Mouse (Mus musculus) limb, embryonic 12.5 days (tissue): ENCODE results near the gene Cd40lg. TPM values are rescaled to one million over a fixed set of nuclear protein-coding genes. Genes with fewer than 3 reads are reported as not detected.

Experiments used
- ATAC-seq: fragments of 200-750 bp; cut with Nextera tagmentation; 2 replicates; pipeline ENCODE4 v1.8.0; 2017; ENCODE audit warnings: low read depth, moderate TSS enrichment; ENCODE audit not compliant: insufficient number of reproducible peaks, insufficient read depth, low FRiP score, low TSS enrichment
- H3K27ac ChIP-seq: fragments of 300-500 bp; sonication (generic); 2 replicates; pipeline ENCODE4 v1.5.1; 2016; ENCODE audit warnings: mild to moderate bottlenecking, moderate library complexity
- H3K27me3 ChIP-seq: fragments of 300-500 bp; sonication (generic); 2 replicates; pipeline ENCODE4 v1.6.1; 2016; ENCODE audit warnings: mild to moderate bottlenecking, moderate library complexity
- H3K36me3 ChIP-seq: fragments of 300-500 bp; sonication (generic); 2 replicates; pipeline ENCODE4 v1.6.1; 2016; ENCODE audit warnings: mild to moderate bottlenecking, moderate library complexity
- H3K4me1 ChIP-seq: fragments of 300-500 bp; sonication (generic); replicated peaks from 2 replicates; pipeline ENCODE4 v1.6.1; 2016
- H3K4me2 ChIP-seq: fragments of 300-500 bp; sonication (generic); 2 replicates; pipeline ENCODE4 v1.6.1; 2016; ENCODE audit warnings: mild to moderate bottlenecking, moderate library complexity
- H3K4me3 ChIP-seq: fragments of 300-500 bp; sonication (generic); replicated peaks from 2 replicates; pipeline ENCODE4 v1.5.1; 2016; ENCODE audit warnings: mild to moderate bottlenecking
- H3K9ac ChIP-seq: fragments of 300-500 bp; sonication (generic); replicated peaks from 2 replicates; pipeline ENCODE4 v1.6.1; 2016; ENCODE audit warnings: mild to moderate bottlenecking, moderate library complexity
- H3K9me3 ChIP-seq: fragments of 300-500 bp; sonication (generic); 2 replicates; pipeline ENCODE4 v1.6.1; 2016; ENCODE audit warnings: mild to moderate bottlenecking, moderate library complexity
- WGBS: fragments of 180-500 bp; shearing (Covaris S2); methylation state at CpG from one replicate; pipeline ENCODE4 v1.1.7; 2016; 5-methylcytosine and 5-hydroxymethylcytosine counted together
- polyA plus RNA-seq: library from polyadenylated mRNA; unstranded; fragments of >200 nt; fragmentation: Nextera tagmentation; extraction: Ambion mirVana; gene quantifications from 2 replicates; pipeline ENCODE4 v1.2.1, GENCODE M21; 2016

The Cd40lg gene
- polyA plus RNA-seq, 1 experiment from 2014 or later: not detected

DNA sequence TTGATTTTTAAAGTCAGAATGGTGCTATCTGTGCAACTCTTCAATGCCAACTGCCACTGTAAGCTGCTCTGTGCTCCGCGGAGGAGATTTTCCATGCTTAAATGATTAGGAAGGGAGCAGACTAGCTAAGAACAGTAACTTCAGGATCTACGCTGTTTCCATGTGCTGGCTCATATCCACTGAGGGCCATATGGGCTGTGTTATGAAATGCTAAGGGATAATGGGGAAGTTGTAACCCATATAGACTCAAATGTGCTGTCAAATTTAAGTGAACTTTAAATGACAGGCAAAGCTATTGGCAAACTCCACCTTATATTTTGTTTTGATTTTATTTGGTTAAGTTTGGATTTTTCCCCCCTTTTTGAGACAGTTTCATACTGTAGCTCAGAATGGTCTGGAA lies 919 bp downstream of the Cd40lg start:
- Histone ChIP-seq H3K27me3 (no peaks in the 10 kb centered on the region), H3K9ac (no peak overlapping the region), H3K9me3 (no peaks in the 10 kb centered on the region), H3K27ac (no peak overlapping the region), H3K4me2 (no peak overlapping the region), H3K4me1 (no peaks in the 10 kb centered on the region), H3K4me3 (no peak overlapping the region), H3K36me3 (no peaks in the 10 kb centered on the region)
- WGBS: 88% methylated on average over 3 of the region's 3 CpGs
- no peak for ATAC-seq

DNA sequence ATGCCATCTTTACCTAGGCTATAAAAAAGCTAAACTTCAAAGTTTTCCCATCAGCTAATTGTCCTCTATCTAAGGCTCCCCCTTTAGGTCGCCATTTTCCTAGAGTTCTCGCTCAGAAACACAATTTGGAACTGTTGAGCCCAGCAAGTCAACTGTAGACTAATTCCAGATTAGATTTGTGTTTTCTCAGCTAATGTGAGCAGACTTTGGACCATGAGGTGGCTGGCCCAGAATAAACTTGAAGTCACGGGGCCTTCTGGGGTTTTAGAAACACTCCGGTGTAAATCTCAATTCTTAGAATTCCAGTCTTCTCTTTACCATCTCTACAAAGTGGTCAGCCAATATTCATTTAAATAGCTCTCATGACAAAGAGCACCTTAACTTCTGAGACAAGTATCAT lies 3.6 kb downstream of the Cd40lg start:
- H3K4me1 ChIP-seq: no peaks in the 10 kb centered on the region
- ATAC-seq: no peak
- H3K36me3 ChIP-seq: no peaks in the 10 kb centered on the region
- WGBS: 91% methylated on average over 4 of the region's 4 CpGs
- no peak overlapping the region for H3K27ac ChIP-seq
- no peaks in the 10 kb centered on the region for H3K9me3 ChIP-seq
- H3K4me2 ChIP-seq: no peak overlapping the region
- no peak overlapping the region for H3K4me3 ChIP-seq
- H3K9ac ChIP-seq: no peak overlapping the region
- no peaks in the 10 kb centered on the region for H3K27me3 ChIP-seq

DNA sequence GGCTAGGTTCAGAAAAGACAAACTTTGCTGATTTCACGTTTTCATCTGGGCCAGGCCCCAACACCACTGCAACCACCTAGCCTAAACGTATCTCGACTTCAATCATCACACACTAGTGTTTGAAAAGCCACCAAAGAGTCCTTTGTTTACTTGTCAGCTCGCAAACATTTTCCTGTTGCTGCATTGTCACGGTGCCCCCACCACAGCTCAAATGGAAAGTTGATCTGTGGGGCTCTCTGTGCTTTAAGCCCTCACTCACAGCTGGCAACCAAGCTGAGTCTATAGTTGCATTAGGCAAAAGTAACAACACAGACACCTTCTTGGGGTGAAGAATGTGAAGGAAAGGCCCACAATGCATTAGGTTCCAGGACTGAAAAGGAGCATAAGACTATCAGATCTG lies 4.3 kb downstream of the Cd40lg start:
- ATAC-seq: no peak
- no peak overlapping the region for H3K9ac ChIP-seq
- H3K27me3 ChIP-seq: no peaks in the 10 kb centered on the region
- 65% methylated on average over 5 of the region's 5 CpGs for WGBS
- no peak overlapping the region for H3K27ac ChIP-seq
- no peaks in the 10 kb centered on the region for H3K9me3 ChIP-seq
- no peaks in the 10 kb centered on the region for H3K36me3 ChIP-seq
- H3K4me3 ChIP-seq: no peak overlapping the region
- no peak overlapping the region for H3K4me2 ChIP-seq
- no peaks in the 10 kb centered on the region for H3K4me1 ChIP-seq

DNA sequence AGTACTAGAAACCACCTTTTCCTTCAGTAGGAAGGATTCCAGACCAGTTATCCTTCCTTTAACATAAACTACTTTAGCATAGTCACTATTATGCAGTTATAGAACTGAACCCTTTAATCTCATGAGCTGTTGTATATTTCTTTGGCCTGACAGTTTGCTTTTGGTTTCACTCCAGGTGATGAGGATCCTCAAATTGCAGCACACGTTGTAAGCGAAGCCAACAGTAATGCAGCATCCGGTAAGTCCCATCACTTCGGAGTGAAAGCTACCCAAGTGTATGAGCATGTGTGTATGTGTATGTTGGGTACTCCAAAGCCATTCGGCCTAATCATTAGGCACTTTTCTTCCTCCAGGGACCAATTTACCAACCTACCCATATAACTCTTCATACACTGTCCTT lies 7.6 kb downstream of the Cd40lg start:
- H3K27ac ChIP-seq: no peak overlapping the region
- H3K9ac ChIP-seq: no peak overlapping the region
- H3K4me3 ChIP-seq: no peak overlapping the region
- H3K27me3 ChIP-seq: no peaks in the 10 kb centered on the region
- H3K4me2 ChIP-seq: no peak overlapping the region
- WGBS: 88% methylated on average over 5 of the region's 5 CpGs
- H3K9me3 ChIP-seq: no peaks in the 10 kb centered on the region
- no peak for ATAC-seq
- no peaks in the 10 kb centered on the region for H3K4me1 ChIP-seq
- H3K36me3 ChIP-seq: no peaks in the 10 kb centered on the region

DNA sequence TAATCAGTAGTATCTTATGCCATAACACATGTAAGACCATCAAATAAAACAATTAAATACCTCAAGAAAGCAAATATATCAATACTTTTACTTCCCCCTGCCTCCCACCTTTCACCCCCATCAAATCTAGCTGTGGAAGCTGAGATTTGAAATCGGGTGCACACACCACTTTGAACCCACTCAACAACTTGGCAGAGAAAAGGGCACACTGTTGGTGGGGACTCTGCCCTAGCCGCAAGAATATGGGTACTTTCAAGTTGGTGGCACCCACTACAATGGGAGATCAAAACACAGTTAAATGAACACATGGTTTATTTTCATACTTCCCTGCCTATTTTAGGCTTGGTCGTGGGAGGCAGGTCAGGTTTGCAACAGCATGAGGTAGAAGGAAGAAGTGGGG lies 9.9 kb downstream of the Cd40lg start:
- Histone ChIP-seq H3K9me3 (no peaks in the 10 kb centered on the region), H3K4me3 (no peak overlapping the region), H3K36me3 (no peaks in the 10 kb centered on the region), H3K9ac (no peak overlapping the region), H3K27me3 (no peaks in the 10 kb centered on the region), H3K4me2 (no peak overlapping the region), H3K4me1 (no peaks in the 10 kb centered on the region), H3K27ac (no peak overlapping the region)
- no peak for ATAC-seq
- 81% methylated on average over 3 of the region's 3 CpGs for WGBS

DNA sequence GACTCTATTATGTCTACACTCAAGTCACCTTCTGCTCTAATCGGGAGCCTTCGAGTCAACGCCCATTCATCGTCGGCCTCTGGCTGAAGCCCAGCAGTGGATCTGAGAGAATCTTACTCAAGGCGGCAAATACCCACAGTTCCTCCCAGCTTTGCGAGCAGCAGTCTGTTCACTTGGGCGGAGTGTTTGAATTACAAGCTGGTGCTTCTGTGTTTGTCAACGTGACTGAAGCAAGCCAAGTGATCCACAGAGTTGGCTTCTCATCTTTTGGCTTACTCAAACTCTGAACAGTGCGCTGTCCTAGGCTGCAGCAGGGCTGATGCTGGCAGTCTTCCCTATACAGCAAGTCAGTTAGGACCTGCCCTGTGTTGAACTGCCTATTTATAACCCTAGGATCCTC lies 11.4 kb downstream of the Cd40lg start:
- no peak for ATAC-seq
- Histone ChIP-seq H3K27ac (no peak overlapping the region), H3K9me3 (no peaks in the 10 kb centered on the region), H3K36me3 (no peaks in the 10 kb centered on the region), H3K4me3 (no peak overlapping the region), H3K4me2 (no peak overlapping the region), H3K9ac (no peak overlapping the region), H3K27me3 (no peaks in the 10 kb centered on the region), H3K4me1 (no peaks in the 10 kb centered on the region)
- 73% methylated on average over 10 of the region's 10 CpGs for WGBS

DNA sequence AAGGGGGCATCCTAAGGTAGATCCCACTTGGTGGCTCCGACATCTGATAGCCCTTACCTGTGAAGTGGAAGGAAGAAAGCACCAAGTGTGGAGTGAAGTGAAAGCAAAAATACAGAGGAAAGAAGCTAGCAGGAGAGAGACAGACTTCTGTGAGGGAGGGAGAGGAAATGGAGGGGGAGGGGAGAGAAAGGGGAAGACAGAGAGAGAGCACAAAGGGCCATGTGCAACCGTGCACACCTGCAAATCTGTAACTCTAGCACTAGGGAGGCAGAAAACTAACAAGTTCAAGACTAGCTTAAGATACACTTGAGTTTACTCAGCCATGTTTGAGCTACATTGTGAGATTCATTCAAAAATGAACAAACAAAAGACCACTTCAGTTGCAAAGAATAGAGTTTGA lies 16.2 kb downstream of the Cd40lg start:
- Histone ChIP-seq H3K4me3 (no peak overlapping the region), H3K4me2 (no peak overlapping the region), H3K9me3 (no peaks in the 10 kb centered on the region), H3K4me1 (no peaks in the 10 kb centered on the region), H3K9ac (no peak overlapping the region), H3K27me3 (no peaks in the 10 kb centered on the region), H3K27ac (no peak overlapping the region), H3K36me3 (no peaks in the 10 kb centered on the region)
- 44% methylated on average over 2 of the region's 2 CpGs for WGBS
- ATAC-seq: no peak

DNA sequence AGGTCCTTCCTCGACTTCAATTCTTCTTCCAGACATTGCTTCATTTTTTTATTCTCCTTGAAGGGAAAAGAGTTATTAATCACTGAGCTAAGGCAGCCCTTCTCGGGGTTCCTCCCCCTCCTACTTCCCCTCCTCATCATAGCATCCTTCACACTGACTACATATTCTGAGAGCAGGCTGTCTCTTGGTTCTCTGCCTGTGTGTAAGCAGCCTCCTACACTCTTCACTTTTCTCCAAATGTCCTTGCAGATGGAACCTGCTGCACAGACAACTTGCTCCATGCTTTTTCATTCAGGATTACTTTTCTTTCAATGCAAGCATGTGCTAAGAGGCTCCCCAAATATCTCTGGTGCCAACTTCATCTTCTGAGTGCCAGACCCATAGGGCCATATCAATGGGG lies 21.7 kb downstream of the Cd40lg start:
- no peaks in the 10 kb centered on the region for H3K27me3 ChIP-seq
- H3K9ac ChIP-seq: no peak overlapping the region
- no peak for ATAC-seq
- no peaks in the 10 kb centered on the region for H3K9me3 ChIP-seq
- no peaks in the 10 kb centered on the region for H3K36me3 ChIP-seq
- H3K4me1 ChIP-seq: no peaks in the 10 kb centered on the region
- H3K4me2 ChIP-seq: no peak overlapping the region
- no peak overlapping the region for H3K27ac ChIP-seq
- 70% methylated on average over 2 of the region's 2 CpGs for WGBS
- H3K4me3 ChIP-seq: no peak overlapping the region

DNA sequence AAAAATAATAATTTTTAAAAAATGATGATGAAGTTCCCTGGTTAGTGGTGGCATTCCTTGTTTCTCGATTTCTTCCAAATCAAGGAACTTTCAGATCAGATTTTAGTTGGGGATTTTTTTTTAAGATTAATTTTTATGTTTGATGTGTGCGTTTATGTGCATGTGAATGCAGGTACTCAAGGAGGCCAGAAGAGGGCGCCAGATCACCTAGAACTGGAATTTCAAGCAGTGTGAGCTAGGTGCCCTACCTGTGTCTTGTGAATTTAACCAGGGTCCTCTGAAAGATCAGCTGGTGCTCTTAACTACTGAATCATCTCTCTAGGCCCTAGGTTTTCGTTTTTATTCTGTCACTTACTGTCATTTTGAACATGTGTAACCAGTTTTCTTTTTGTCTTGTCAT lies 24.0 kb downstream of the Cd40lg start:
- Histone ChIP-seq H3K36me3 (no peaks in the 10 kb centered on the region), H3K9me3 (no peaks in the 10 kb centered on the region), H3K4me3 (no peak overlapping the region), H3K4me2 (no peak overlapping the region), H3K27me3 (no peaks in the 10 kb centered on the region), H3K4me1 (no peaks in the 10 kb centered on the region), H3K9ac (no peak overlapping the region), H3K27ac (no peak overlapping the region)
- 61% methylated on average over 4 of the region's 4 CpGs for WGBS
- no peak for ATAC-seq

DNA sequence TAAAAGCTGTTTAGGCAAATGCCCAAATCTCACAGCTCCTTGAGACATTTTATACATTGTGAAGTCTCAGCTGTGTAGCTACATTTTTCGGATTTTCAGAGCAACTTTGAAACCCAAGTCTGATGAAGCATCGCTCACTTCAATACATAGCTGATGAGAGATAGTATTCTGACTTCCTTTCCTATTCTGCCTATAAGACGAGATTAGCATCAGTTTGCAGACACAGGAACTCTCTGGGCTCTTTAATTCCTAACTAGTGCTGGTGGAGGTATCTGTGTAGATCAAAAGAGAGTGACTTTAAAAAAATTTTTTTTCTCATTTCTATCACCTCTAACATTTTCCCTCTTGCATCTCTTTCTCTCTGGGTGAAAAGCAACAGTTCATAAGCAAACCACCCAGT lies 26.6 kb downstream of the Cd40lg start:
- H3K9ac ChIP-seq: no peak overlapping the region
- H3K36me3 ChIP-seq: no peaks in the 10 kb centered on the region
- ATAC-seq: no peak
- H3K27me3 ChIP-seq: no peaks in the 10 kb centered on the region
- no peak overlapping the region for H3K4me2 ChIP-seq
- H3K27ac ChIP-seq: no peak overlapping the region
- WGBS: 68% methylated on average over 3 of the region's 3 CpGs
- no peaks in the 10 kb centered on the region for H3K4me1 ChIP-seq
- H3K9me3 ChIP-seq: no peaks in the 10 kb centered on the region
- H3K4me3 ChIP-seq: no peak overlapping the region

DNA sequence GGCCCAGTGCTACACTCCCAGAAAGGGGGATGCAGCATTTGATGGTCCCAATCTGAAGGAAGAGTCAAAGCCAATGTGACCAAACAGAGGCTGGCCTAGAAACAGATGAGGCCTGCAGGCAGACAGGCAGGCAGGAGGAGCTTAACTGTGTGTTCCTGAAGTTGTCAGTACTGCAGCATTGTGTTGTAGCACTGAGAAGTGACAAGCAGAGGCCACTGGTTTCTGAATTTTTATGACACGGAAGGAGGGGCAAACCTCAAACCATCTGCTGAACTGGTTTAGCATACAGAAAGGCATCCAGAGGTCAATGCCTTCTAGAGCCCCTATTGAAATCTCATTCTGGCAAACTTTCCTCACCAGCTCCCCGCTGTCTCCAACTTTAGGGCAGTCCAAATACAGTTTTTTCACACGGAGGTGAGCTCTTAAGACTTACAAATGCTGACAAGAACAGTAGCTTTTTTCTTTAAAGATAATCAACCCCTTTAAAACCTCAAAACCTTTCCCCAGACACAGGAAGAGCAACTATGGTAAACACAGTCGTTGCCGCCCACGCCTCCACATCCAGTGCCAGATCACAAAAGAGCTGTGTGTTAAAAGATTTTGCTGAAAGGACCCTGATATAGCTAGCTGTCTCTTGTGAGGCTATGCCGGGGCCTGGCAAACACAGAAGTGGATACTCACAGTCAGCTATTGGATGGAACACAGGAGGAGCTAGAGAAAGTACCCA lies 41.5 kb downstream of the Cd40lg start:
- Histone ChIP-seq H3K27ac (no peak overlapping the region), H3K4me3 (no peak overlapping the region), H3K36me3 (no peaks in the 10 kb centered on the region), H3K27me3 (no peaks in the 10 kb centered on the region), H3K4me1 (no peaks in the 10 kb centered on the region), H3K9ac (no peak overlapping the region), H3K9me3 (no peaks in the 10 kb centered on the region), H3K4me2 (no peak overlapping the region)
- WGBS: 76% methylated on average over 7 of the region's 7 CpGs
- ATAC-seq: no peak

DNA sequence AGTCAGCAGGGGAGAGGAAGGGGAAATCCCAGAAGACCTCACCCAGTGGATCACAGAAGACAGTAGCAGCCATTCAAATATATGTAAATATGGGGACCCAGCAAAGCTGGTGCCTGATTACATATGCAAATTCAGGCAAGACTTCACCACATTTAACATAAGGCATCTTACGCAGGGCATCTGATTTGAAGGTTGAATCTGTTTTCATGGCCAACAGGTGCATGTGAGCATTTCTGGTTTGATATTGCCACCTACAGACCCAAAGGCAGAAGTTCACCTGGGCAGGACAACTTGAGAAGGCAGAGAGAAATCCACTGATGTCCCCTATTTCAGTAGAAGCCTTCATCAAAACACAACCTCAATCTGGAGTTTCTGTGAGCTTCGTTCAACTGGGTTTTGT lies 48.8 kb downstream of the Cd40lg start:
- H3K9ac ChIP-seq: no peak overlapping the region
- H3K9me3 ChIP-seq: no peaks in the 10 kb centered on the region
- no peaks in the 10 kb centered on the region for H3K27me3 ChIP-seq
- no peaks in the 10 kb centered on the region for H3K36me3 ChIP-seq
- H3K4me1 ChIP-seq: no peaks in the 10 kb centered on the region
- H3K4me3 ChIP-seq: no peak overlapping the region
- ATAC-seq: no peak
- H3K4me2 ChIP-seq: no peak overlapping the region
- H3K27ac ChIP-seq: no peak overlapping the region
- 49% methylated on average over 2 of the region's 2 CpGs for WGBS
